Mouse (Mus musculus) layer of hippocampus, postnatal 36 days (tissue): Measurements from ENCODE around the gene Sult4a1. TPM values are rescaled to one million over a fixed set of nuclear protein-coding genes. Genes with fewer than 3 reads are reported as not detected.

ENCODE experiments used
- DNase-seq, 2 experiments: peaks; one replicate each; pipeline ENCODE4 v3.0.0; 2022
- total RNA-seq, 2 experiments: library from RNA; stranded (reverse); gene quantifications; 2 replicates each; pipeline ENCODE4 v1.2.3; 2021

Gene Sult4a1
- total RNA-seq, 2 experiments from 2014 or later: 317 to 352 TPM

DNA sequence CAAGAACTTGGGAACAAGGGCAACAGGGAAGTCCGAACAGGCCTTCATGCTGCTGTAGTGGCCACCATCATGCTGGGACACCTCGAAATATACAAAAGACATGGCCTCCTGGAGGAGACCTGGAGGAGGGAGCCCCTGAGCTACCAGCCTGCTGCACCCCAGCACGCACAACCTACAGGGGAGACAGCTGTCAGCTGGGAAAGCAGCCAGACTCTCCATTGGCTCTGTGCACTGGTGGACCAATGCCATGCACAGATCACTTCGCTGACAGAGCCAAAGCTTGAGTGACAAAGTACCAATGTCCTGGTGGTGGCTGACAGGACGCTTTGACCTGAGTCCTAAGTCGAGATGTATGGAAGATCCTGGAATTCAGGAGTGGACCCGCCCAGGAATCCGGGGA lies 9.5 kb downstream of the Sult4a1 start:
- DNase-seq: no peak

DNA sequence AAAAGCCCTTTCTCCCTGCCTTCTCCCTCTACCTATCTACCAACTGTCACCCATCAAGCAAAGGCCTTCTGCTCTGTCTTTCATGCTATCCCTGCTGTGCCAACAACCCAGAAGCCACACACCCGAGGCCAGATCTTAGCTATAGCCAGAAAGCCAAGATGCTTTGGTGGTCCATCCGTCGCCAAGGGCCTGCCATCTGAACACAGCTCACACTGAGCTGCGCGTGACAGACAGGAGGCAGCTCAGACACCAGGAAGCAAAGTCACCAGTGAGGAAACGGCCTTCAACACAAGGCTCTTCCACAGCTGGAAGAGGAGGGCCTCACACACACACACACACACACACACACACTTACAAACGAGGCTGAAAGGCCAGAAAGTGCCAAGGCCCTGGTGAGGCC lies 10.6 kb downstream of the Sult4a1 start:
- no peak for DNase-seq

DNA sequence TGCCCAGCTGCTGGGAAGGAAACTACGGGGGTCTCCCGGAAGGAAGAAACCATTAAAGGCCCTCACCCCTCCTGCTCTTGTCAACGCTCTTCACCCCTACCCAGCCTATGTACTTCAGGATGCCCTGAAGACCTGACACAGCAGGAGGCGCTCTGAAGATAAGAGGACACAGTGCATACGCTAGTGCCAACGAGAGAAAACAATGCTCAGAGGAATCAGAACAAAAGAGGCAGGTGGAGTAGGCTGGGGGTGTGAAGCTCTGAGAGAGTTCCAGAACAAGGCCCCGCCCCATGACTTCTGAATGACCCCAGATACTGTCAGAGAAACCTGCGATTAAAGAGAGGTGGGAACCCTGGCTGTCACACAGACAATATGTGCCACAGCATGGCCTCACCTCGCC lies 18.8 kb downstream of the Sult4a1 start:
- DNase-seq: no peak

DNA sequence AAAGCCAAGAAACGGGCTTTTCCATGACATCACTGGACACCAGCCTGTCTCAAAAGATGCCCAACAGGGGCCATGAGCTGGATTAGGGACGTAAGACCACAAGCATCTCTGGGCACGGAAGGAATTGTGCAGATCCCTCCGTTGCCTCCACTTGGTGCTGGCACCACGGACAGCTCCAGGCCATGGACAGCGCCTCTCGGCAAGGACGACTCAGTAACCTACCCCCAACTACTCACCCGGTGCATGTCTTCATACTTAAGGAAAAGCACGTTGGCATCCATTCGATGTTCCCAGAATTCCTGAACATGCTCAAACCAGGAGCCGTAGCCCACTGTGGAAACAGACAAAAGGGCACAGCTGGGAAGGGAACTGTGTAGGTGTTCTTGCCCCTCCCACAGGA lies 19.2 kb downstream of the Sult4a1 start:
- DNase-seq: no peak

DNA sequence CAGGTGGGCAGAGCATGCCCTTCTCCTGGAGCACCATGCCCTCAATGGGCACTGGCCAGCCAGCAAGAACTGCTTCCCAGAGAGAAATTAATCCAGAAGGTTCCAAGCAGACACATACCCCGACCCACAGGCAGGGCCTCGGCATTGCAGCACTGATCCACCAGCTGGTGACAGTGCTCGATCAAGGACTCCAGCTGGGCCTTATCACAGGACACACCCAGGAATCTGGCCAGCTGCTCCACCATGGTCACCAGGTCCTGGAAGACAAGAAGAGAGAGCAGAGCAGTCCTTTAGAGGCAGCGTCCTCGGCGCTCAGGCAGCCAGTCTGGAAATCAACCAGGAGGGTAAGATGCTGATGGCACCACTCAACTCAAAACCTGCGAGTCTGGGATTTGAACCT lies 25.5 kb downstream of the Sult4a1 start:
- DNase-seq: no peak

DNA sequence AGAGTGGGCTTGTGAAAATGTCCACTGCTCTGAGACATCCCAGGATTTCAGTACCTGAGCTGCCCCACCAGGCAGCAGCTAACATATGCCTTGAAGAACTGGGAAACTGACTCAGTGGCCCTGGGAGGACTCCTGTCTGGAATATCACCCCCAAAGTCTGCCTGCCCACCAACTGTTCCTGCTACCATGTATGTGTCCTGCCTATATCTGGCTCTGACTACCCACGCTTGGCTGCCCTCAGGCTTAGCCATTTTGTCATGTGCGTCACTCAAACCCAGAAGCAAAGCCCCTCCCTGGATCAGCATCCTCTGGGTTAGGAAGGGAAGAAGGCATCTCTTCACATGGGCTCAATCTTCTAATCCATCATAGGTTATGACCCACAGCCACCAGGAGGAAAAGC lies 26.0 kb downstream of the Sult4a1 start:
- no peak for DNase-seq

DNA sequence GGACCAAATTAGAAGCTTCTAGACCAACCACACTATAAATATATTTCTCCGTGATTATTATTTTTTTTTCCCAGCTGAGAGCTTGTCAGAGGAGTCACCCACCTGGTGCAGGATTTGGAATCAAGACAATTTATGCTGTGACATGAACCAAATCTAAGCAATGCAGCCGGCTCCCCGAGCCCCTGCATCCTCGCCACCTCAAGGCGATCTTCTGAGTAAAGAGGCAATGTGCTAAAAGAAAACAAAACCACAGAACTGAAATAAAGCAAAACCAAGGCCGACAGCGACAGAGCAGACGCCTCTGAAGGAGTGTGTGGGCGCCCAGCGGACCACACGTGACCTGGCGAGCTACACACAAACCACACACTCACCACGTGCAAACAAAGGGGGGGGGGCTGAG lies 26.9 kb downstream of the Sult4a1 start:
- no peak for DNase-seq

DNA sequence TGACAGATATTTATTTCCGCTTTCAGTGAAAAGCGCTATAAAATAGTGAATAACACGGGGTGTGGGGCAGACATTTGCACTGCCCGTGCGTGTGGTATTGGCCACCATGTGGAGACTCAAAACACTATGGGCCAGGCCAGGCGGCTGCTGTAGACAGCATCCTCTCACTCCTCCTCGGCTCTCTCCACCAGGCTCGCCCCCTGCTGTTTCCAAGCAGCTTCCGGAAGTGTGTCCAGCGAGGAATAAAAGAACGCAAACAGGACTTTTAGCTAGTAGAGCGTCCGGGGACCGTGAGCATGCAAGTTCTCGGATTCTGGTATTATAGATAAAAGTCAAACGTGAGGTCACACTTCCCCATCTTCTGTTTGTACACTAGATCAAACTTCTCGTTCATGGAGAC lies 28.4 kb downstream of the Sult4a1 start:
- no peak for DNase-seq

DNA sequence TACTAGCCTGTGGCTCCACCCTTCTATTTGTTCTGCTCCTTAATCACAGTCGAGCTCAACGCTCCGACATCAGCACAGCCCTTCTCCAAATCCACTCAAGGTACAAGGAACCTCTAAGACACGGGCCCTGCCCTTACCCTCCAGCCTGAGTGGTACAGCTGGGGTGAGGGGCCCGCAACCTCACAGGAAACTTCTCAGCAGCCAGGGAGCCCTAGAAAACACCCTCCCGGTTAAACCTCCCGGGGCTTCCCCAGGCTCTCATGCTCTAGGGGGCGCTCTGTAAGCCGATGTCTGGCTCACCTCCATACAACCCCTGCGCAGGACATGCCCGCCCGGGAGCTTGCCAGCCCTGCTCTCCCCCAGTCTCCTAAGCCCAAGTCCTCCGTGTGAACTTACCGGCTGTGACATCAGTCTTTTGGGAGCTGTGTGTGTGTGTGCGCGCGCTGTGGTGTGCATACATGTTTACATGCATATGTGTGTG lies 30.8 kb downstream of the Sult4a1 start:
- no peak for DNase-seq

DNA sequence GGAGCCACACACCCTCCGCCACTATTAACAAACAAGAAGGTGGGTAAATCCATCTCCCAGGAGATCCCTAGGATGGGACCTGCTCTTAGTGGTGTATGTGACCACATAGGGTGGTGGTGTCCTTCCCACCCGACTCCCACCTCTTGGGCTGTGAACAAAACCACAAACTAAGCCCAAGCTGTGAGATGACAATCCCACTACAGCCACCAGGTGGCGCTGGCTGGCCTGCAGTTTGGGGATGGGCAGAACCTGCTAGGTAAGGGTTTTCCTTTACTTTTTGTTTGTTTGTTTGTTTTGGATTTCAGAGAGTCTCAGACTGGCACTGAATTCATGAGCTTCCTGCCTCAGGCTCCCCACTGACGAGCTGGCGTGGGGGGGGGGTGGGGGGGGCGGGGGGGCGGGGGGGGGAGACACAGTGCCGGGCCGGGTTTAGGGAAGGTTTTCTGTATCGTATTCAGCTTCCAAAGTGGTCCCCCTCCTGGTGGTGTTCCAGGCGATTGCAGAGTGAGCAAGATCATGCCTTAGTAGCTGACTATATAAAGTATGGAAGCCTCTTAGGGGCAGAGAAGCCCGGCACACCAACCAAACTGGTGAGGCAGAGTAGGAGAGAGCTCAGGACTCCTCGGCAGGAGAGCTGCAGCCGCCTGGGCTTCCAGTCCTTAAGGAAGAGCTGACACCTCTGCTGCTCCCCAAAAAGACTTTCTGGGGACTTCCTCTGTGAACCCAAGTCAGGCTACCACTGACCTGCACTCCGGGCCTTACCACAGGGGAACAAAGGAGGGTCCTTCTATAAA lies 31.4 kb downstream of the Sult4a1 start:
- peak; percentile 65 to 68 for DNase-seq

DNA sequence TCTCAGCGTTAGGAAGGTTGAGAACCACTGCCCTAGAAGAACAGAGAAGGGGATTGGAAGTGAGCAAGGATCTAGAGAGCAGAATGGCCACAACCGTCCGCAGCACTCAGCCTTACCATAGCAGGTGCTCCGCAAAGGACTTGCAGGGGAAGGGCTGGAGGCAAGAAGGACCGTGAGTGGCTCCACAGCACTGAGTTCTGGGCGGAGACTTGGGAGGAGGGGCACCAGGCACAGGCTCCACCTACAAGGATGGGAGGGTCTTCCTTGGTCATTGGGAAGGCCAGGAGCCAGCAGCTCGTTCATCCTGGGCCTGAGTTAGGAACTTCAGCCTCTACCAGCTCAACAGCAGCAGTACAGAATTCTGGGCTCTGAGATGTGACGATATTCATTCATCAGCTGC lies 32.5 kb downstream of the Sult4a1 start:
- no peak for DNase-seq

DNA sequence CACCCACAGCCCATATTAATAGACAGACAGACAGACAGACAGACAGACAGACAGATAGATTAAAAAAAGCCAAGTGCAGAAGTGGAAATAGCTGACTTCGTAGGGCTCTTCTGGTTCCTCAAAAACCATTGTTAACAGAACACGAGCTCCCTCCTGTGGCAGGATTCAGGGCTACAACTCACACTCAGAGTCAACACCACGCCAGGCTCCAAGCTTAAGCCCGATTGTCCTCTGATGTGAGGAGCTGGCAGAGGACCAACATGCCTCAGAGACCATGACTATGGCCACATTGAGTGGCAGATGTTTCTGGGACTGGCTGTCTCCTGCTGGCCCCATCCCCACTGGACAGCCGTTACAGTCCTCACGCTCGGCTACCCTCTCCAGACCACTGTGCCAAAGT lies 33.3 kb downstream of the Sult4a1 start:
- DNase-seq: peak; percentile 80 to 81

DNA sequence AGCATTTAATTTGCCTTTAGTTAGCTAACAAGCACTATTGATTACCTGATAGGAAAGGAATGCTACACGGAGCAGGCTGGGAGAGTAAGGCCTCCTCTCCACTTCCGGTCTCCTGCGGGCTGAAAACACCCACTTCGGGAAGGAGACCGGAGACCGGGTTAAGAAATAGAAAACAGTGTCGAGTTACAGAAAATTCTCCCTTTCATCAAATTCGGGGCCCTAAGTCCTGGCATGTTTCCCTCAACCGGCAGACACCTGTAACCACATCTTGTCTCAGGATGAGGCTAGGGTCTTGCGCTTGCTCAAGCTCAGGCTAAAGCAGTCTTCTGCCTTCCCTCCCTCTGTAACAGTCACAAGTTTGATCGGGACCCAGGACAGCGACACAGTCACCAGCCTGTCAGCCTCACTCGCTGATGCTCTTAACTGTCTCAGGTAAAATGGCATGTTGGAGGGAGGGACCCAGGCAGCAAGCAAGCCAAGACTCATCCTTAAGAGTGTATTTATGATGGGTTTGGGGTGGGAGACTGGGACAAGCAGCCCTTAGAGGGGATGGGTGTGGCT lies 35.4 kb downstream of the Sult4a1 start:
- DNase-seq: no peak

DNA sequence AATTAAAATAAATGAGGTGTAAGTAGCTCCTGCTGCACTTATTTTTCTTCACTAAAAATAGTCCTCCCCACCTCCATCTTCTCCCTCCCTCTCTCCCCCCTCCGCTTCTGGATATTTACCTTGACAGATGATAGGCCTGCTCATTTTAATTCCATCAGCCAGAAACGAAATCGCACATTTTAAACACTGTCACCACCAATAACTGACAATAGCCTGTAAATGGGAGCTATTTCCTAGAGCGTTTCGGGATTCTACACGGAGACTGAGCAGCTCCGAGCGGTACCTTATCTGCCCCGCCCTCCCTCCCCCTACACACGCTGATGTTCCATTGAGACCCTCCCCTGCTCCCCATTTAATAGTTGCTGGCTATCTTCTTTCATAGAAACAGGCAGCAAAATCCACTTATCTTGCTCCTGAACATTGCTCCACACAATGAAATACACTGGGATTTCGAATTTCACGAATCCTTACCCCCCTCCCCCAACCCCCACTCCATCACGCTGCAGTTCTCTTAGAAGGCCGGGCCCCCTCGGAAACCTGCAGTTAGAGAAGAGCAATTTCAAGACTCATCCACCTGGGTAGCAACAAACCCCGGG lies 36.0 kb downstream of the Sult4a1 start:
- no peak for DNase-seq

DNA sequence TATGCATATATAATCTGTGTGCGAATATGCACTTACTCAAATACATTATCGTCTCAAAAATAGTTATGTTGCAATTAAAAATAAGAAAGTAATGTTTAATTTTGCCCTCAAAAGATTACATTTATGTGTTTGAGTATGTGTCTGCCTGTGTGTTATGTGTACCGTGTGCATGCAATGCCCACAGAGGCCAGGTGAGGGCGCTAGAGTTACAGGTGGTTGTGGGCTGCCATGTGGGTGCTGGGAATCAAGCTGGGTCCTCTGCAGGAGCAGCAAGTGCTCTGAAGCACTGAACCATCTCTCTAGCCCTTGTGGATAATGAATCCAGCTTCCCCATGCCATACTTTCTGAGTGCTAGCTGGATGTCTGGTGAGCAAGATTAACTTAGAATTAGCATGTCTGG lies 39.9 kb downstream of the Sult4a1 start:
- DNase-seq: no peak

DNA sequence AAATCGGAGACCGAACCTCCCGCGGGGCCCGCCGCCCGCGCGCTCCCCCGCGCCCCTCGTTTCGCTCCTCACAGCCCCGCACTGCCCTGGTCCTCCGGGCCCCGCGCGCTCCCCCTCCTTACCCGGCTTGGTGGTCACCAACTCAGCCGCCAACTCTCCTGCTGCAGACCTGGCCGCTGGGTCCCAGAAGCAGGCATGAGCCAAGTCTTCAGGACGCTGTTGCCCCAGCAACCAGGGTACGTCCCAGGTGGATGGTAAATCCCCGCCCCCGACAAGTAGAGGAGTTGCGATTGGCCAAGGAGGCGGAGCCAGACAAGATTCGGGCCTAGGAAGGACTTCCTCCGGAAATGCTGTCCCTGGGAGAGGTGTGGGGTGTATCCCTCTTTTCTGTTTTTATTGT lies 40.4 kb downstream of the Sult4a1 start, which contains the start of gene Efcab6:
TSS of gene Efcab6 (minus strand) at position 240 of the 400 bp plus-strand sequence.
- DNase-seq: no peak

DNA sequence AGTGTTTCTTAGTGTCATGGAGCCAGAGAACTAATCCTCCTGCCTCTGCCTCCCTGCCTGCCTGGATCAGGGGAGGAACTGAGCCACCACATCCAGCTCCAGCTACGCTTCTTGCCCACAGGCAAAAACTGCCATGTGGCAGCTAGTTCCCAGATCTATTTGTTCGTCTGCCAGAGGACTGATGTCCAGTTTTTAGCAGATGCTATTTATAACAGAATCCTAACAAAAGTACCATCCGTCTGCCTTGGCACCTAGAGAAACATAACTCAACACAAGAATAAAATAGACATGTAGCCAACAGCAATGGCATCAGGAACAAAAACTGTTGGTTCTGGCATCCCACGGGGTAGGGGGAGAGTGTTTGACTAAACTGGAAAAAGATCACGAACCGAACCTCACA lies 46.7 kb downstream of the Sult4a1 start:
- no peak for DNase-seq

DNA sequence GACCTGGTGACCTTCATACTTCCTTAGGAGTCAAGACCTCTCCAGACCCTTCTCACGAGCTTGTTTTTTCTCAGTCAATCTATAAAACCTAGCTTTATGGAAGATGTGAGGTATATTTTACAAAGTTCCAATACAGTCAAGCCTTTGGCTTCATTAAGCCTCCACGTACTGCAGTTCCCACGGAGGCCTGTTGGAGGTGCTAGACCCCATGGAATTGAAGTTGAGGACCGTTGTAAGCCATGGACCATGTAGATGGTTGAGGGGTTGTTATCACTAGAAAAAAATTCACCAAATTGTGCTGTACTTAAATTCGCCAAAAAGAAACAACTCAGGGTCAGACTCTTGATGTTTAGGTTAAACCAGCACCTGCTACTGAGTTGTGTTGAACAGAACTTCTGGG lies 49.5 kb downstream of the Sult4a1 start:
- DNase-seq: no peak

DNA sequence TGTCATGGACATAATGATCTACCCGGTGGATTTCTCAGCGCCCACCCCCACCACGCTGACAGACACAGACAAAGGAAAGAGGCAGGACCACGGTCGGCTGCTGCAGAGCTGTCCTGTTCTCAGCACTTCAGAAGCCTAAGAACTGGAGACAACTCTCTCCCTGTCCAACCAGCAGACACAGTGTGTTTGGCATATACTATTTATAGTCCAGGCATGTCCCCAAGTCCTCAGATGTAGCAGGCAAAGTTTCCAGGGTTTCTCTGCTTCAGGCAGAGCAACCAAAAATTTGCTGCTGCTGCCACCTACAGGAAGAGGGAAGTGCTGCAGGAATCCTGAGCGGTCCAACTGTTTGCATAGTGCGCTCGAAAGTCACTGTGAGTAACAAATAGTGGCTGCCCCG lies 51.7 kb downstream of the Sult4a1 start:
- peak; percentile 83 to 85 for DNase-seq

DNA sequence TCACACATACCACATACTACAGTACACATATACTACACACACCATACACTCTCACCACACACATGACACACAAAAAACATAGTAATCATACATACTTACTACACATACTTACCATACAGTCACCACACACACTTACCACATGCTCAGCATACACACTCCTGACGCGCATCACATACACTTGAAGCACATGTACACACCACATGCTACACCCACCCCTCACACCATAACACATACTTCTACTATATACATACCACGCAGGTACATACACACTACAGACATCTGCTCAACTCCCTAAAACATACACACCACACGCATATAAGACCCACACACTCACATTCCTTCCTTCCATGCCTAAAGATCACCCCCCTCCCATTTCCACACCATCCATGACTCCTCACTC lies 52.3 kb downstream of the Sult4a1 start:
- no peak for DNase-seq

DNA sequence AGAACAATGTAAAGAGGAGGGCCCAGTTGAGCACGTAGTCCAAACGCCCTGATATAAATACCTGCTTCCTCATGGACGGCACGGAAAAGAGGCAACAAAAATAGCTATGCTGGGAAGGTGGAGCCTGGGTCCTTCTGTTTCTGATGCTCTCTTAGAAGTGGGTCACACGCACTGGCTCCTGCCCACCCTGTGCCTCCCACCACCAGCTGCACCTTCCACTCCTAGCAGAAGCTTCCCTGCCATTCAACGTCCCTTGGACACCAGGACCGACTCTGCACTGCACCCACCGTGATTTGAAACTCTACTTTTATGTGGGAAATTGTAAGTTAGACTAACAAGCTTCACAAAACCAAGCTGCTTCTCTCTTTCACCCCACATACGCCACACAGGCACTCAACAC lies 53.2 kb downstream of the Sult4a1 start:
- no peak for DNase-seq

DNA sequence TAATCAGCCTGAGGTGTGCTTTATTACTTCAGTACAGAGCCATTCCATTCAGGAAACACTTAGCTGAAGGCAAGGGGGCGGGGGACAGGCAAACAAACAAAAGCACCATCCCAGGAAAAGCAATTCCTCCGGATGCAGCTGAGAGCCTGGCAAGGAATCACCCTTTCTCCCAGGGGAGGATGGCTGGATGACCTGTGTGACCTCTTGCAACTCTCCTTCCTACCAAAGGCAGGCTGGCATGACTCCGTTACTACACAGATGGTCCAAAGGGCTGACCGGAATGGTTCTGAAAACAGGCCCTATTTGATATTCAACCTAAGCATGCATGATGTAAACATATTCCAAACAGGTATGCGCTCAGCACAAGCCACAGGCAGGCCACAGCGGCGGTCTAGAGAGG lies 56.0 kb downstream of the Sult4a1 start:
- no peak for DNase-seq

DNA sequence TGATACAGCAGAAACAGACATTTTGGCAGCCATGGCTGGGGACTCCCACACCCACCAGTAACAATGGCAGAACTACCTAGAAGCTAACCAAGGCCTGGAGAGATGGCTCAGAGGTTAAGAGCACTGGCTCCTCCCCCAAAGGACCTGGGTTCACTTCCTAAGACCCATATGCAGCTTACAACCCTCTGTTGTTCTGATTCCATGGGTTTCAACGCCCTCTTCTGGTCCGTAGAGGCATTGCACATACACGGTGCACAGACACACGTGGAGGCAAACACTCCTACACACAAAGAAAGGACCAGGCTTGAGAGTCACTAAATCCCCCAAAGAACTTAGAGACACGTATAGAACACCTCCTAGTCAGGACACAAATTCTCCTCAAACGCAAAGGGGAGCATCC lies 60.0 kb downstream of the Sult4a1 start:
- no peak for DNase-seq

DNA sequence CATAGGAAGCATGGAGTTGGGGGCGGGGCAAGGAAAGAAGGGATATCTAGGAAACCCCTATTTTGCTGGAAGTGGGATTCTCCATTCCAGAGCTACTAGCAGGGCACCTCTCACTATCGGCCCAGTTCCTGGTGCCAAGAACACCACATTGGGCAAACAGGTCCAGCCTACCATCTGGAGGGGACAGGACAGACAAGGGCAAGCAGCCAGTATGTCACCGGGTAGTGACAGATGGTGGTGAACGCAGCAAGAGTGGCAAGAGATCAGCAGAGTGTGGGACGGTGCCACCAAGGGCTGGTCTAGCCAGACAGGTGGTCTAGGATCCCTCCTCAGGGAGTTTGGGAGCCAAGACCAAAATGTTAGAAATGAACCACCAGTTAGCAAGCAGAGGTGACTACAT lies 68.5 kb downstream of the Sult4a1 start:
- no peak for DNase-seq
